Mouse (Mus musculus) lung, embryonic 16.5 days (tissue): ENCODE data around the gene Tmem171. TPM values are rescaled to one million over a fixed set of nuclear protein-coding genes. Genes with fewer than 3 reads are reported as not detected.

Experiments
- ATAC-seq: fragments of 200-750 bp; cut with Nextera tagmentation; 2 replicates; pipeline ENCODE4 v1.8.0; 2017; ENCODE audit warnings: low read depth, mild to moderate bottlenecking, moderate library complexity
- H3K27ac ChIP-seq: fragments of 300-500 bp; sonication (generic); 2 replicates; pipeline ENCODE4 v1.5.1; 2014; ENCODE audit warnings: mild to moderate bottlenecking, control low read depth, low read length
- H3K27me3 ChIP-seq: fragments of 300-500 bp; sonication (generic); 2 replicates; pipeline ENCODE4 v1.6.1; 2014; ENCODE audit warnings: low read depth, low read length, mixed read lengths; ENCODE audit not compliant: control insufficient read depth, insufficient read depth
- H3K36me3 ChIP-seq: fragments of 300-500 bp; sonication (generic); 2 replicates; pipeline ENCODE4 v1.6.1; 2014; ENCODE audit warnings: low read length; ENCODE audit not compliant: control insufficient read depth, insufficient read depth
- H3K4me1 ChIP-seq: fragments of 300-500 bp; sonication (generic); replicated peaks from 2 replicates; pipeline ENCODE4 v1.6.1; 2014; ENCODE audit warnings: low read length, mixed read lengths; ENCODE audit not compliant: control insufficient read depth, insufficient read depth
- H3K4me2 ChIP-seq: fragments of 300-500 bp; sonication (generic); 2 replicates; pipeline ENCODE4 v1.6.1; 2014; ENCODE audit warnings: low read depth, low read length, control low read depth
- H3K4me3 ChIP-seq: fragments of 300-500 bp; sonication (generic); 2 replicates; pipeline ENCODE4 v1.5.1; 2014; ENCODE audit warnings: mild to moderate bottlenecking, low read length, control low read depth
- H3K9ac ChIP-seq: fragments of 300-500 bp; sonication (generic); 2 replicates; pipeline ENCODE4 v1.6.1; 2014; ENCODE audit warnings: low read length, control low read depth
- H3K9me3 ChIP-seq: fragments of 300-500 bp; sonication (generic); 2 replicates; pipeline ENCODE4 v1.6.1; 2016; ENCODE audit warnings: low read length; ENCODE audit not compliant: control insufficient read depth
- WGBS: fragments of 180-500 bp; shearing (Covaris S2); extraction: QIAGEN DNeasy Blood & Tissue Kit; methylation state at CpG from one replicate; pipeline ENCODE4 v1.1.7; 2014; 5-methylcytosine and 5-hydroxymethylcytosine counted together
- polyA plus RNA-seq: library from polyadenylated mRNA; unstranded; fragments of >200 nt; fragmentation: Nextera tagmentation; extraction: Ambion mirVana; gene quantifications from 2 replicates; pipeline ENCODE4 v1.2.1, GENCODE M21; 2015

The Tmem171 gene
- 24.0 and 27.5 TPM in 2 replicates for polyA plus RNA-seq

GRCm38 (mm10) chr13:98694773-98695314 is at the start of gene Tmem171:
Gene Tmem171, minus strand, starts transcription at chr13:98694834.
- Histone ChIP-seq H3K9ac (peak within 1 kb of the TSS; percentile 75), H3K36me3 (no peaks in the 10 kb centered on the region), H3K27ac (peak within 1 kb of the TSS; percentile 81), H3K4me3 (peak within 1 kb of the TSS; percentile 52), H3K4me2 (peak within 1 kb of the TSS; percentile 62), H3K9me3 (no peaks in the 10 kb centered on the region), H3K27me3 (peaks cover 14% of the 10 kb centered on the region), H3K4me1 (peaks cover 25% of the 10 kb centered on the region)
- 6% methylated on average over 44 of the region's 44 CpGs for WGBS
- ATAC-seq: peak; percentile 70

- Histone ChIP-seq H3K4me2 (no peak overlapping the region), H3K27ac (no peak overlapping the region), H3K36me3 (peaks cover 20% of the 10 kb centered on the region), H3K4me1 (no peaks in the 10 kb centered on the region), H3K9me3 (no peaks in the 10 kb centered on the region), H3K9ac (no peak overlapping the region), H3K27me3 (no peaks in the 10 kb centered on the region), H3K4me3 (no peak overlapping the region)
- ATAC-seq: no peak
Measured at GRCm38 (mm10) chr13:98743829-98744228, 49.2 kb upstream of the Tmem171 start.

DNA sequence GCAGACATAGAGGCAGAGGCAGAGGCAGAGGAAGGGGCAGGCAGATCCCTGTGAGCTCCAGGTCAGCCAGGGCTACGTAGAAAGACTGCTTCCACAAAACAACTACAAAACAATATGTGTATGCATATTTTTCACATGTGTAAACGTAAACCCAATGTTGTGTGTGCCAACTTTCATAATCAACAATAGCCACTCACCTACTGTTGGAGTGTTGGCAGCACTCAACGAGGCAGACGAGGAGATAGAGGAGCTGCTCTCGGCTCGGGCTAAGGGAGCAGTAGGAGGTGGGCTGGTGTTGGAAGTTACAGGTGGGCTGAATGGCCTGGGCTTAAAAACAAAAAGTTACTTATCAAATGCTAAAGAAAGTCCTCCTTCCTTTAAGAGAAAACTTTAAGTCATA is 48.6 kb upstream of the Tmem171 start:
- Histone ChIP-seq H3K27me3 (no peaks in the 10 kb centered on the region), H3K36me3 (peaks cover 19% of the 10 kb centered on the region), H3K4me2 (no peak overlapping the region), H3K9me3 (no peaks in the 10 kb centered on the region), H3K4me3 (no peak overlapping the region), H3K4me1 (no peaks in the 10 kb centered on the region), H3K9ac (no peak overlapping the region), H3K27ac (no peak overlapping the region)
- no peak for ATAC-seq
- WGBS: 78% methylated on average over 6 of the region's 6 CpGs

GRCm38 (mm10) chr13:98738213-98738612 is 43.6 kb upstream of the Tmem171 start:
- Histone ChIP-seq H3K27ac (no peak overlapping the region), H3K9ac (no peak overlapping the region), H3K27me3 (no peaks in the 10 kb centered on the region), H3K36me3 (peaks cover 13% of the 10 kb centered on the region; the same call in 1 of the 2 replicates), H3K4me2 (no peak overlapping the region), H3K4me3 (no peak overlapping the region), H3K9me3 (no peaks in the 10 kb centered on the region), H3K4me1 (no peaks in the 10 kb centered on the region)
- WGBS: 90% methylated on average over 2 of the region's 2 CpGs
- no peak for ATAC-seq

- Histone ChIP-seq H3K4me3 (no peak overlapping the region), H3K36me3 (peaks cover 27% of the 10 kb centered on the region)
- ATAC-seq: no peak
Measured at GRCm38 (mm10) chr13:98733292-98733691, 38.7 kb upstream of the Tmem171 start.

DNA sequence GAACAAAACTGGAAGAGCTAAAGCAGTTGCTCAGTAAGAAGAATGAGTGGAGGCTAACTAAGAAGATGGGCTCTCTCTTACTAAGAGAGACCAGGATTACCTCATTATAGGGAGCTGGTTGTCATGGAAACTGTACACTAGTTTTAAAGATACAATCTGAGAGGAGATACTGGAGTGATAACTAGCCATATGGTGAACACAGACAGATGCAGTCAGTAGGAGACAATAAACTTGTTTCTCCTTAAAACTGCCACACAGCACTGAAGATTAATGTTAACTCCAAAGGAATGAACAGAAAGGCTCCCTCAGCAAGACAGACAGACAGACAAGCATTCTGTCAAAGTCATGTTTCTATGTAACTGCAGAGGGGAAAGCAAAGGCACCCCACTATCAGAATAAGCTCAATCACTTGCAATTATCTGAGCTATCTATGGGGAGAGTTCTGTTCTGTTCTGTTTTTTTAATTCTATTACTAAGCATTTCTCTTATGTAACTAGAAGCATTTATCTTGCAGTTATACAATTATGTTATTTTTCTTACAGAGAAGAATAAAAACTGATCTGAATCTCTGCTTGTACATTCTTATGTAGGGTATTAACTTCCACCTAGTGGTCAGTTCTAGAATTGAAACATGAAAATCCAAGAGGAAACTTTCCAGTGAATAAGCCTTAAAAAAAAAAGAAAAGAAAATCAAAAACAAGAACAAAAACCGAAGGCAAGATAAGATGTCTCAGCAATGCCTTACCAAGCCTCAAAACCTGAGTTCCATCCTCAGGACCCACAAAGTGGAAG is 34.8 kb upstream of the Tmem171 start:
- 64% methylated on average over 1 of the region's 1 CpGs for WGBS
- ATAC-seq: no peak
- H3K9ac ChIP-seq: no peak overlapping the region

More at GRCm38 (mm10) chr13:98733292-98733691, 38.7 kb upstream of the Tmem171 start:
- 56% methylated on average over 3 of the region's 3 CpGs for WGBS
- no peaks in the 10 kb centered on the region for H3K4me1 ChIP-seq
- no peaks in the 10 kb centered on the region for H3K9me3 ChIP-seq
- no peaks in the 10 kb centered on the region for H3K27me3 ChIP-seq
- H3K4me2 ChIP-seq: no peak overlapping the region
- no peak overlapping the region for H3K27ac ChIP-seq
- no peak overlapping the region for H3K9ac ChIP-seq

GRCm38 (mm10) chr13:98726494-98726893 is 31.9 kb upstream of the Tmem171 start:
- no peaks in the 10 kb centered on the region for H3K9me3 ChIP-seq
- H3K4me1 ChIP-seq: no peaks in the 10 kb centered on the region
- H3K36me3 ChIP-seq: peaks cover 20% of the 10 kb centered on the region
- no peak for ATAC-seq
- WGBS: 56% methylated on average over 4 of the region's 4 CpGs
- no peak overlapping the region for H3K4me3 ChIP-seq
- no peak overlapping the region for H3K4me2 ChIP-seq
- H3K27ac ChIP-seq: no peak overlapping the region
- no peak overlapping the region for H3K9ac ChIP-seq
- no peaks in the 10 kb centered on the region for H3K27me3 ChIP-seq

More for the DNA sequence above, 34.8 kb upstream of the Tmem171 start:
- no peak overlapping the region for H3K27ac ChIP-seq
- H3K36me3 ChIP-seq: peaks cover 32% of the 10 kb centered on the region
- H3K4me3 ChIP-seq: no peak overlapping the region
- no peaks in the 10 kb centered on the region for H3K27me3 ChIP-seq
- no peaks in the 10 kb centered on the region for H3K4me1 ChIP-seq
- H3K9me3 ChIP-seq: no peaks in the 10 kb centered on the region
- H3K4me2 ChIP-seq: no peak overlapping the region

DNA sequence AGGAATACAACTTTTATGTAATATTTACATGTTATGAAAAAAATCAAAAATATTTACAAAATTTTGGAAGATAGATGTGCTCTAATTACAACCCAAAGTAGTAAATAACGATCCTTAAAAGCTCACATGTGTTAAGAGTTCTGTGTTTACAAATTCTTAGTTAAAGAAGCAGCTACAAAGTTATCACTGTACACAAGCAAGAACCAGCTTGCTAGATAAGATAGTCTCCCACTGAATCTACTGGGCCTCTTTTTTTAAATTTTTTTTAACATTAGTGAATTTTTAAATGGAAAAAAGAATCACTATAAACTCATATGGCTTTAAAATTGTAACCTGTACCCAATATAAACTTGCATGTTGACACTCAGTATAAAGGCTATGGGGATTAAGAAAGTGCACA is 28.8 kb upstream of the Tmem171 start:
- ATAC-seq: no peak
- Histone ChIP-seq H3K27me3 (no peaks in the 10 kb centered on the region), H3K9ac (no peak overlapping the region), H3K4me2 (no peak overlapping the region), H3K27ac (no peak overlapping the region), H3K4me3 (no peak overlapping the region), H3K4me1 (no peaks in the 10 kb centered on the region), H3K36me3 (peaks cover 11% of the 10 kb centered on the region), H3K9me3 (no peaks in the 10 kb centered on the region)
- 85% methylated on average over 1 of the region's 1 CpGs for WGBS

DNA sequence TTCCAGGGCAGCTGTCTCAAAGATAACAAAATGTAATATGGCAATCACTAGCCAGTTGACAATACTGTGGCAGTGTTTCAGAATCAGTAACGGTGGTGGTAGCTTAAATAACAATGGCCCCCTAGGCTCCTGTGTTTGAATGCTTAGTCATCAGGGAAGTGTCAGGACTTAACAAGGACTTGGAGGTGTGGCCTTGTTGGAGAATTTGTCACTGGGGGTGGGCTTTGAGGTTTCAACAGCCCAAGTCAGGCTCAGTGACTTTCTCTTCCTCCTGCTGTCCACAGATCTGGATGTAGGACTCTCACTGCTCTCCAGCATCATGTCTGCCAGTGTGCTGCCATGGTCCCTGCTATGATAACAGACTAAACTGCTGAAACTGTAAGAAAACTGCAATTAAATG is 27.7 kb upstream of the Tmem171 start:
- 74% methylated on average over 1 of the region's 1 CpGs for WGBS
- no peaks in the 10 kb centered on the region for H3K4me1 ChIP-seq
- H3K27ac ChIP-seq: no peak overlapping the region
- no peaks in the 10 kb centered on the region for H3K9me3 ChIP-seq
- H3K4me2 ChIP-seq: no peak overlapping the region
- no peak overlapping the region for H3K9ac ChIP-seq
- H3K36me3 ChIP-seq: peaks cover 11% of the 10 kb centered on the region
- H3K4me3 ChIP-seq: no peak overlapping the region
- H3K27me3 ChIP-seq: no peaks in the 10 kb centered on the region
- no peak for ATAC-seq
